Mouse (Mus musculus): Measurements from ENCODE around the gene Fam3c. TPM values are rescaled to one million over a fixed set of nuclear protein-coding genes. Genes with fewer than 3 reads are reported as not detected.

Fam3c gene
- polyA plus RNA-seq, 1 experiment: 3.9 TPM

GRCm38 (mm10) chr6:22378462-22378861, 22.4 kb upstream of the Fam3c start:
- no peak for DNase-seq
- Histone ChIP-seq H3K27ac (ENCODE audit: control insufficient read depth, insufficient read depth, low read length) (no peak overlapping the region), H3K4me3 (ENCODE audit: control insufficient read depth, insufficient read depth, low read length) (no peak overlapping the region), H3K27me3 (ENCODE audit: control insufficient read depth, insufficient read depth, low read length) (no peaks in the 10 kb centered on the region), H3K4me1 (replicated peaks; ENCODE audit: control insufficient read depth, insufficient read depth, low read length) (0 out of 2 replicates have a peak, but pooled peaks cover 3% of the 10 kb centered on the region), H3K36me3 (ENCODE audit: control insufficient read depth, insufficient read depth, low read length) (no peaks in the 10 kb centered on the region)
- WGBS: 90% methylated on average over 5 of the region's 5 CpGs
- no peak for TF ChIP-seq CTCF (IDR thresholded peaks at IDR 0.05; ENCODE audit: borderline replicate concordance, control insufficient read depth, extremely low read depth, insufficient read depth, low read length, poor library complexity)
- no peak for TF ChIP-seq POLR2A (IDR thresholded peaks at IDR 0.05; ENCODE audit: control insufficient read depth, extremely low read depth, insufficient read depth, low read length, poor library complexity)

GRCm38 (mm10) chr6:22374791-22375190, 18.7 kb upstream of the Fam3c start:
- Histone ChIP-seq H3K36me3 (ENCODE audit: control insufficient read depth, insufficient read depth, low read length) (no peaks in the 10 kb centered on the region), H3K4me1 (replicated peaks; ENCODE audit: control insufficient read depth, insufficient read depth, low read length) (peaks cover 3% of the 10 kb centered on the region; the same call in 1 of the 2 replicates), H3K4me3 (ENCODE audit: control insufficient read depth, insufficient read depth, low read length) (no peak overlapping the region), H3K27ac (ENCODE audit: control insufficient read depth, insufficient read depth, low read length) (no peak overlapping the region), H3K27me3 (ENCODE audit: control insufficient read depth, insufficient read depth, low read length) (no peaks in the 10 kb centered on the region)
- WGBS: 9% methylated on average over 3 of the region's 3 CpGs
- peak; percentile 20 for DNase-seq
- TF ChIP-seq CTCF (IDR thresholded peaks at IDR 0.05; ENCODE audit: borderline replicate concordance, control insufficient read depth, extremely low read depth, insufficient read depth, low read length, poor library complexity): no peak
- TF ChIP-seq POLR2A (IDR thresholded peaks at IDR 0.05; ENCODE audit: control insufficient read depth, extremely low read depth, insufficient read depth, low read length, poor library complexity): no peak

GRCm38 (mm10) chr6:22373476-22373875, 17.4 kb upstream of the Fam3c start:
- TF ChIP-seq CTCF (IDR thresholded peaks at IDR 0.05; ENCODE audit: borderline replicate concordance, control insufficient read depth, extremely low read depth, insufficient read depth, low read length, poor library complexity) (no peak), POLR2A (IDR thresholded peaks at IDR 0.05; ENCODE audit: control insufficient read depth, extremely low read depth, insufficient read depth, low read length, poor library complexity) (no peak)
- whole genome bisulfite sequencing: 93% methylated on average over 2 of the region's 2 CpGs

GRCm38 (mm10) chr6:22366977-22367376, 10.9 kb upstream of the Fam3c start:
- Histone ChIP-seq H3K4me1 (replicated peaks; ENCODE audit: control insufficient read depth, insufficient read depth, low read length) (no peaks in the 10 kb centered on the region; the same call in 1 of the 2 replicates), H3K4me3 (ENCODE audit: control insufficient read depth, insufficient read depth, low read length) (no peak overlapping the region), H3K36me3 (ENCODE audit: control insufficient read depth, insufficient read depth, low read length) (no peaks in the 10 kb centered on the region), H3K27me3 (ENCODE audit: control insufficient read depth, insufficient read depth, low read length) (no peaks in the 10 kb centered on the region), H3K27ac (ENCODE audit: control insufficient read depth, insufficient read depth, low read length) (no peak overlapping the region)
- 95% methylated on average over 2 of the region's 2 CpGs for WGBS
- DNase-seq: no peak
- TF ChIP-seq POLR2A (IDR thresholded peaks at IDR 0.05; ENCODE audit: control insufficient read depth, extremely low read depth, insufficient read depth, low read length, poor library complexity) (no peak), CTCF (IDR thresholded peaks at IDR 0.05; ENCODE audit: borderline replicate concordance, control insufficient read depth, extremely low read depth, insufficient read depth, low read length, poor library complexity) (no peak)

More at GRCm38 (mm10) chr6:22373476-22373875, 17.4 kb upstream of the Fam3c start:
- Histone ChIP-seq H3K27me3 (ENCODE audit: control insufficient read depth, insufficient read depth, low read length) (no peaks in the 10 kb centered on the region), H3K4me1 (replicated peaks; ENCODE audit: control insufficient read depth, insufficient read depth, low read length) (peaks cover 3% of the 10 kb centered on the region; the same call in 1 of the 2 replicates), H3K36me3 (ENCODE audit: control insufficient read depth, insufficient read depth, low read length) (no peaks in the 10 kb centered on the region), H3K4me3 (ENCODE audit: control insufficient read depth, insufficient read depth, low read length) (no peak overlapping the region), H3K27ac (ENCODE audit: control insufficient read depth, insufficient read depth, low read length) (no peak overlapping the region)
- no peak for DNase-seq

- no peak overlapping the region for H3K27ac ChIP-seq (ENCODE audit: control insufficient read depth, insufficient read depth, low read length)
- no peak for TF ChIP-seq POLR2A (IDR thresholded peaks at IDR 0.05; ENCODE audit: control insufficient read depth, extremely low read depth, insufficient read depth, low read length, poor library complexity)
- no peak for TF ChIP-seq CTCF (IDR thresholded peaks at IDR 0.05; ENCODE audit: borderline replicate concordance, control insufficient read depth, extremely low read depth, insufficient read depth, low read length, poor library complexity)
Measured at GRCm38 (mm10) chr6:22363590-22363989, 7.5 kb upstream of the Fam3c start.

GRCm38 (mm10) chr6:22361941-22362340, 5.9 kb upstream of the Fam3c start:
- 86% methylated on average over 3 of the region's 3 CpGs for WGBS
- no peak for DNase-seq
- no peaks in the 10 kb centered on the region for H3K36me3 ChIP-seq (ENCODE audit: control insufficient read depth, insufficient read depth, low read length)
- H3K4me3 ChIP-seq (ENCODE audit: control insufficient read depth, insufficient read depth, low read length): no peak overlapping the region
- peaks cover 3% of the 10 kb centered on the region for H3K4me1 ChIP-seq (replicated peaks; ENCODE audit: control insufficient read depth, insufficient read depth, low read length)
- TF ChIP-seq POLR2A (IDR thresholded peaks at IDR 0.05; ENCODE audit: control insufficient read depth, extremely low read depth, insufficient read depth, low read length, poor library complexity): no peak
- no peak for TF ChIP-seq CTCF (IDR thresholded peaks at IDR 0.05; ENCODE audit: borderline replicate concordance, control insufficient read depth, extremely low read depth, insufficient read depth, low read length, poor library complexity)
- no peak overlapping the region for H3K27ac ChIP-seq (ENCODE audit: control insufficient read depth, insufficient read depth, low read length)
- no peaks in the 10 kb centered on the region for H3K27me3 ChIP-seq (ENCODE audit: control insufficient read depth, insufficient read depth, low read length)

More at GRCm38 (mm10) chr6:22363590-22363989, 7.5 kb upstream of the Fam3c start:
- DNase-seq: no peak
- Histone ChIP-seq H3K4me3 (ENCODE audit: control insufficient read depth, insufficient read depth, low read length) (no peak overlapping the region), H3K36me3 (ENCODE audit: control insufficient read depth, insufficient read depth, low read length) (no peaks in the 10 kb centered on the region), H3K27me3 (ENCODE audit: control insufficient read depth, insufficient read depth, low read length) (no peaks in the 10 kb centered on the region), H3K4me1 (replicated peaks; ENCODE audit: control insufficient read depth, insufficient read depth, low read length) (peaks cover 3% of the 10 kb centered on the region)
- 87% methylated on average over 3 of the region's 3 CpGs for WGBS

- WGBS: 4% methylated on average over 1 of the region's 1 CpGs
- no peak overlapping the region for H3K4me3 ChIP-seq (ENCODE audit: control insufficient read depth, insufficient read depth, low read length)
Measured at GRCm38 (mm10) chr6:22359019-22359418, 3.0 kb upstream of the Fam3c start.

More at GRCm38 (mm10) chr6:22359019-22359418, 3.0 kb upstream of the Fam3c start:
- Histone ChIP-seq H3K27ac (ENCODE audit: control insufficient read depth, insufficient read depth, low read length) (no peak overlapping the region), H3K4me1 (replicated peaks; ENCODE audit: control insufficient read depth, insufficient read depth, low read length) (peaks cover 7% of the 10 kb centered on the region), H3K36me3 (ENCODE audit: control insufficient read depth, insufficient read depth, low read length) (no peaks in the 10 kb centered on the region), H3K27me3 (ENCODE audit: control insufficient read depth, insufficient read depth, low read length) (no peaks in the 10 kb centered on the region)
- no peak for TF ChIP-seq POLR2A (IDR thresholded peaks at IDR 0.05; ENCODE audit: control insufficient read depth, extremely low read depth, insufficient read depth, low read length, poor library complexity)
- no peak for TF ChIP-seq CTCF (IDR thresholded peaks at IDR 0.05; ENCODE audit: borderline replicate concordance, control insufficient read depth, extremely low read depth, insufficient read depth, low read length, poor library complexity)
- no peak for DNase-seq
